ENCODE assay signal across 31 mouse cellular contexts in the genomic region with DNA sequence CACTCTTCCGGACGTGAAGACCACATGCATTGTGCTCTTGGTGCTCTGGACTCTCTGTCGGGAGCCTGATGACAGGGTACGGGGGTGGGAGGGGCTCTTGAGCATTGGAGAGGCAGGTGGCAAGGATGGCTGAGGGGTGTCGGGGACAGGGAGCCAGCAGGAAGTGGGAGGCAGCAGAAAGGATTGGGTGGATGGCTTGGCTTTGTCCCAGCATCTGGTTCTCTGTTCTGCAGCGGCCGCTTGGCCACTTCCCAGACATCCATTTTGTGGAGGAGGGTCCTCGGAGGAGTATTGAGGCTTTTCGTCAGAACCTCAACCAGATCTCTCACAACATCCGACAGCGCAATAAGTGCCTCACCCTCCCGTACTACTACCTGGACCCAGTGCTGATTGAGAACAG. TPM values are rescaled to one million over a fixed set of nuclear protein-coding genes. Genes with fewer than 3 reads are reported as not detected.
DNase-seq lines count a peak whose midpoint lies in the region; ATAC-seq lines count a peak whose summit lies in the region.
"Had no signal": no experiment of that assay in that cellular context is flagged by ENCODE, and none has a peak within 500 bp of the region (broad histone marks: within the 10 kb centered on the region; RNA-seq: fewer than 3 reads in every experiment).

No protein-coding gene starts in this region.

- H3K9me3 ChIP-seq in hindbrain, embryonic 10.5 days = no peaks in the 10 kb centered on the region
- H3K9me3 ChIP-seq: embryonic facial prominence, embryonic 10.5 days; forebrain, embryonic 12.5 days; G1E; heart, embryonic 13.5 days; kidney, embryonic 15.5 days; limb, embryonic 12.5 days; liver, embryonic 12.5 days; midbrain, embryonic 10.5 days; stomach, embryonic 15.5 days had no signal

- no peaks in the 10 kb centered on the region for H3K4me1 ChIP-seq in hindbrain, embryonic 10.5 days (replicated peaks)
- H3K4me1 ChIP-seq: embryonic facial prominence, embryonic 10.5 days; forebrain, embryonic 12.5 days; limb, embryonic 12.5 days; liver, embryonic 12.5 days; midbrain, embryonic 10.5 days had no signal

- no peak overlapping the region for H3K4me3 ChIP-seq in hindbrain, embryonic 10.5 days
- H3K4me3 ChIP-seq: embryonic facial prominence, embryonic 10.5 days; forebrain, embryonic 12.5 days; gastrocnemius, adult 2 months; heart, embryonic 13.5 days; kidney, embryonic 15.5 days; layer of hippocampus, adult 2 months; limb, embryonic 12.5 days; liver, embryonic 12.5 days; midbrain, embryonic 10.5 days; stomach, embryonic 15.5 days had no signal

- ATAC-seq in frontal cortex, adult (ENCODE audit: low TSS enrichment) = peak; percentile 54; the same call in 1 of the 2 replicates
- ATAC-seq: activated CD4-positive, CD25-positive, alpha-beta regulatory T cell, adult 4 months; hindbrain, postnatal 0 days; intestine, postnatal 0 days; liver, embryonic 12.5 days had no signal

- no peaks in the 10 kb centered on the region for H3K36me3 ChIP-seq in hindbrain, embryonic 10.5 days
- H3K36me3 ChIP-seq: embryonic facial prominence, embryonic 10.5 days; forebrain, embryonic 12.5 days; G1E; heart, embryonic 13.5 days; kidney, embryonic 15.5 days; limb, embryonic 12.5 days; liver, embryonic 12.5 days; midbrain, embryonic 10.5 days; stomach, embryonic 15.5 days had no signal

- no peak overlapping the region for H3K27ac ChIP-seq in hindbrain, embryonic 10.5 days
- H3K27ac ChIP-seq: embryonic facial prominence, embryonic 10.5 days; forebrain, embryonic 12.5 days; gastrocnemius, adult 2 months; heart, embryonic 13.5 days; hindbrain, postnatal 0 days; kidney, embryonic 15.5 days; layer of hippocampus, adult 2 months; limb, embryonic 12.5 days; liver, embryonic 12.5 days; midbrain, embryonic 10.5 days; stomach, embryonic 15.5 days had no signal

- H3K27me3 ChIP-seq in hindbrain, embryonic 10.5 days (ENCODE audit: insufficient read depth, poor library complexity, severe bottlenecking) = peaks cover 13% of the 10 kb centered on the region; the same call in 1 of the 2 replicates
- H3K27me3 ChIP-seq: stomach, embryonic 15.5 days had no signal

- 87% methylated on average over 12 of the region's 12 CpGs for WGBS in hindbrain, embryonic 10.5 days

- DNase-seq in frontal cortex, postnatal 10 days (ENCODE audit: low spot score in 2 of 2) = no peak
- peak; percentile 49 to 57 for DNase-seq in layer of hippocampus, adult 18-20 months (ENCODE audit: low spot score in 2 of 2)
- DNase-seq in layer of hippocampus, adult 9-10 months (ENCODE audit: low spot score) = no peak
- DNase-seq in right cerebral cortex, adult 18-20 months = peak; percentile 76
- no peak for DNase-seq in right cerebral cortex, postnatal 4 days
- DNase-seq in hindbrain, embryonic 10.5 days (ENCODE audit: low spot score) = no peak
- no peak for DNase-seq in adrenal gland, postnatal 10 days
- DNase-seq: adrenal gland, postnatal 14 days; cerebellum, adult 11-12 months; cerebellum, postnatal 25 days; gastrocnemius, adult 2 months; lung, adult 2 months; retina, postnatal 1 day; thymus, adult 18-20 months had no signal

RNA-seq across cellular contexts. Expression of gene Alox12b, which starts 12.5 kb away (rescaled TPM):
- 10 to 100 TPM; 10.7 to 18.4 TPM for total RNA-seq in layer of hippocampus, adult 18-20 months (2021)
- not detected in 2 replicates for polyA plus RNA-seq in hindbrain, embryonic 10.5 days (2016; fragmentation: Nextera tagmentation; extraction: Ambion mirVana)
- total RNA-seq in adrenal gland, postnatal 10 days (2021) = not detected
- total RNA-seq: adrenal gland, postnatal 14 days; G1E; gastrocnemius, adult 2 months; heart, postnatal 25 days; neutrophil, adult 5-6 weeks had no signal
- polyA plus RNA-seq: activated CD4-positive, CD25-positive, alpha-beta regulatory T cell, adult 4 months; forebrain, embryonic 12.5 days; G1E; gonadal fat pad, adult 2 months; heart, embryonic 13.5 days; liver, embryonic 12.5 days; midbrain, embryonic 10.5 days had no signal

RNA-seq across cellular contexts. Expression of gene Alox8, which starts 28.3 kb away (rescaled TPM):
- total RNA-seq in layer of hippocampus, adult 18-20 months (2021) = 10 to 100 TPM in 1 of 2 experiments, 1 to 10 TPM in 1; 8.6 to 10.1 TPM
- polyA plus RNA-seq in hindbrain, embryonic 10.5 days (2016; fragmentation: Nextera tagmentation; extraction: Ambion mirVana) = 0.10 TPM in 1 of 2 replicates, not detected in the other
- total RNA-seq in adrenal gland, postnatal 10 days (2021) = not detected
- total RNA-seq: adrenal gland, postnatal 14 days; gastrocnemius, adult 2 months; neutrophil, adult 5-6 weeks had no signal
- polyA plus RNA-seq: forebrain, embryonic 12.5 days; G1E; gonadal fat pad, adult 2 months; intestine, postnatal 0 days; limb, embryonic 12.5 days; liver, embryonic 12.5 days; lung, adult 2 months had no signal

RNA-seq across cellular contexts. Expression of gene Aloxe3, which starts 43.6 kb away (rescaled TPM):
- total RNA-seq in layer of hippocampus, adult 18-20 months (2021) = 1 to 10 TPM; 8.6 to 9.1 TPM
- polyA plus RNA-seq in hindbrain, embryonic 10.5 days (2016; fragmentation: Nextera tagmentation; extraction: Ambion mirVana) = 0.22 TPM in 1 of 2 replicates, not detected in the other
- under 1 TPM; 0.60 to 0.76 TPM for total RNA-seq in adrenal gland, postnatal 10 days (2021)
- total RNA-seq: gastrocnemius, adult 2 months; heart, postnatal 25 days; neutrophil, adult 5-6 weeks had no signal
- polyA plus RNA-seq: G1E; liver, embryonic 12.5 days had no signal

RNA-seq across cellular contexts. Expression of gene 9130213A22Rik, which starts 46.9 kb away (rescaled TPM):
- 1 to 10 TPM; 1.3 to 1.6 TPM for total RNA-seq in layer of hippocampus, adult 18-20 months (2021)
- 0.13 TPM in 1 of 2 replicates, not detected in the other for polyA plus RNA-seq in hindbrain, embryonic 10.5 days (2016; fragmentation: Nextera tagmentation; extraction: Ambion mirVana)
- total RNA-seq in adrenal gland, postnatal 10 days (2021) = under 1 TPM; 0.48 to 0.66 TPM
- polyA plus RNA-seq: activated CD4-positive, CD25-positive, alpha-beta regulatory T cell, adult 4 months had no signal

RNA-seq across cellular contexts. Expression of gene Hes7, which starts 49.1 kb away (rescaled TPM):
- 1 to 10 TPM; 1.1 to 1.6 TPM for total RNA-seq in layer of hippocampus, adult 18-20 months (2021)
- 0.14 and 0.48 TPM in 2 replicates for polyA plus RNA-seq in hindbrain, embryonic 10.5 days (2016; fragmentation: Nextera tagmentation; extraction: Ambion mirVana)
- under 1 TPM; 0.18 to 0.36 TPM for total RNA-seq in adrenal gland, postnatal 10 days (2021)
- total RNA-seq: gastrocnemius, adult 2 months had no signal
- polyA plus RNA-seq: activated CD4-positive, CD25-positive, alpha-beta regulatory T cell, adult 4 months had no signal

Comparison
In these comparisons a context has a peak if more than half of its experiments do, and no peak if none do; other contexts are left out.
1. DNase-seq: peak in layer of hippocampus, adult 18-20 months (2 of 2) and right cerebral cortex, adult 18-20 months (single experiment); none in frontal cortex, postnatal 10 days (0 of 2), layer of hippocampus, adult 9-10 months (single experiment), right cerebral cortex, postnatal 4 days (single experiment), hindbrain, embryonic 10.5 days (single experiment) and adrenal gland, postnatal 10 days (single experiment).
2. RNA of gene Alox12b, which starts 12.5 kb away (total RNA-seq): 10.7 to 18.4 TPM in layer of hippocampus, adult 18-20 months; not detected in adrenal gland, postnatal 10 days; every median in the first group is over 10 times any median in the second.
3. RNA of gene Alox8, which starts 28.3 kb away (total RNA-seq): 8.6 to 10.1 TPM in layer of hippocampus, adult 18-20 months; not detected in adrenal gland, postnatal 10 days; every median in the first group is over 4 times any median in the second.
4. RNA of gene Aloxe3, which starts 43.6 kb away (total RNA-seq): 8.6 to 9.1 TPM in layer of hippocampus, adult 18-20 months; 0.60 to 0.76 TPM in adrenal gland, postnatal 10 days; every median in the first group is over 4 times any median in the second.